Mouse (Mus musculus) spleen, postnatal 36 days (tissue): ENCODE results near the gene Hpcal1.
"Not testable (repeated sequence)": the region's sequence is repeated elsewhere in the genome, so short reads cannot be mapped to it uniquely, and the experiment has no call there.

Experiments used
- DNase-seq, 2 experiments: peaks; one replicate each; pipeline ENCODE4 v3.0.0; 2022; ENCODE audit warnings: low spot score in 2 of 2, mixed read lengths in 1 of 2

The Hpcal1 gene

GRCm38 (mm10) chr12:17738473-17738872 lies 47.8 kb downstream of the Hpcal1 start:
- no peak for DNase-seq

- DNase-seq = no peak
These were observed 49.6 kb downstream of the Hpcal1 start for GRCm38 (mm10) chr12:17740226-17740625.

GRCm38 (mm10) chr12:17741637-17742364 lies 51.1 kb downstream of the Hpcal1 start:
- DNase-seq = no peak

GRCm38 (mm10) chr12:17742571-17743321 lies 52.1 kb downstream of the Hpcal1 start:
- no peak for DNase-seq

GRCm38 (mm10) chr12:17745431-17745830 lies 54.8 kb downstream of the Hpcal1 start:
- DNase-seq = no peak

- peak in 1 of 2 experiments; percentile 21 for DNase-seq
These were observed 56.1 kb downstream of the Hpcal1 start for GRCm38 (mm10) chr12:17746725-17747124.

- no peak for DNase-seq
These were observed 56.8 kb downstream of the Hpcal1 start for GRCm38 (mm10) chr12:17747191-17748154.

- DNase-seq = no peak
These were observed 57.5 kb downstream of the Hpcal1 start for GRCm38 (mm10) chr12:17748155-17748529.

GRCm38 (mm10) chr12:17749784-17750183 lies 59.1 kb downstream of the Hpcal1 start:
- no peak for DNase-seq

GRCm38 (mm10) chr12:17750500-17750899 lies 59.8 kb downstream of the Hpcal1 start:
- no peak for DNase-seq

GRCm38 (mm10) chr12:17752828-17753227 lies 62.2 kb downstream of the Hpcal1 start:
- DNase-seq = no peak

GRCm38 (mm10) chr12:17754771-17755170 lies 64.1 kb downstream of the Hpcal1 start:
- no peak for DNase-seq

- DNase-seq = no peak
These were observed 66.2 kb downstream of the Hpcal1 start for GRCm38 (mm10) chr12:17756891-17757290.

- DNase-seq = no peak
These were observed 71.8 kb downstream of the Hpcal1 start for GRCm38 (mm10) chr12:17762286-17762933.

- no peak for DNase-seq
These were observed 72.4 kb downstream of the Hpcal1 start for GRCm38 (mm10) chr12:17763054-17763453.

- DNase-seq = no peak
These were observed 73.3 kb downstream of the Hpcal1 start for GRCm38 (mm10) chr12:17764005-17764404.

- not testable (repeated sequence) for DNase-seq
These were observed 76.9 kb downstream of the Hpcal1 start for GRCm38 (mm10) chr12:17767567-17767966.

GRCm38 (mm10) chr12:17769476-17770172 lies 79.0 kb downstream of the Hpcal1 start:
- DNase-seq = no peak

GRCm38 (mm10) chr12:17770538-17770937 lies 79.9 kb downstream of the Hpcal1 start:
- DNase-seq = no peak

GRCm38 (mm10) chr12:17773721-17774120 lies 83.1 kb downstream of the Hpcal1 start:
- not testable (repeated sequence) for DNase-seq

GRCm38 (mm10) chr12:17774842-17775241 lies 84.2 kb downstream of the Hpcal1 start:
- not testable (repeated sequence) for DNase-seq
